Comparison of ENCODE assay signal across 18 mouse cellular contexts in the genomic region with DNA sequence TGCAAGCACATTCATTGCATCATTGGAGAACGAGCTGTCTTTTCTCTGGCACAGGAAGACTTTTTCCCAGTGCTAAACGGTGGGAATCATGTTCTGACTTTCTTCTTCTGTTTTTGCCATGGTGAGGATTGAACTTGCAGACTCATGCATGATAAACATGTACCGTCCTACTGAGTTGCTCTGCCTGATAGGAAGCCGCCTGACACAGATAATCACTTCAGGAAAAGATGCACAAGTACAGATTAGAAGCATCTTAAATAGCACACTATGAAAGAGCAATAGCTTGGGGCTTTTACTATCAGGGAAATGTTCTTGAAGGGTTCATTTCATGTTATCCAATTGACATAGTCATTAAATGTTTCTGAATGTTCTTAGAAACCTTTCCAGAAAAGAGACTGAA.
"Had no signal": no experiment of that assay in that cellular context is flagged by ENCODE, and none has a peak within 500 bp of the region (broad histone marks: within the 10 kb centered on the region; RNA-seq: fewer than 3 reads in every experiment).

No protein-coding gene starts in this region.

- H3K4me1 ChIP-seq: intestine, embryonic 15.5 days; kidney, embryonic 15.5 days; limb, embryonic 12.5 days; limb, embryonic 15.5 days; midbrain, embryonic 10.5 days; midbrain, embryonic 13.5 days had no signal

- H3K4me2 ChIP-seq: intestine, embryonic 15.5 days; kidney, embryonic 15.5 days; limb, embryonic 12.5 days; limb, embryonic 15.5 days; lung, embryonic 14.5 days; midbrain, embryonic 13.5 days had no signal

- H3K27me3 ChIP-seq: intestine, embryonic 15.5 days; kidney, embryonic 15.5 days; limb, embryonic 12.5 days; limb, embryonic 15.5 days; megakaryocyte, embryonic 14.5 days; midbrain, embryonic 13.5 days had no signal

- DNase-seq: kidney, adult 11 months; kidney, adult 8-10 months; kidney, postnatal 10 days; kidney, postnatal 36 days; left cerebral cortex, postnatal 4 days; lung, embryonic 14.5 days; thymus, adult 18-20 months; thymus, postnatal 36 days had no signal

- H3K9ac ChIP-seq: intestine, embryonic 15.5 days; kidney, embryonic 15.5 days; limb, embryonic 12.5 days; limb, embryonic 15.5 days; lung, embryonic 14.5 days; midbrain, embryonic 13.5 days had no signal

- H3K9me3 ChIP-seq: intestine, embryonic 15.5 days; kidney, embryonic 15.5 days; limb, embryonic 12.5 days; limb, embryonic 15.5 days; midbrain, embryonic 10.5 days; midbrain, embryonic 13.5 days had no signal

- H3K4me3 ChIP-seq: intestine, embryonic 15.5 days; kidney, embryonic 15.5 days; limb, embryonic 12.5 days; limb, embryonic 15.5 days; megakaryocyte, embryonic 14.5 days; midbrain, embryonic 10.5 days; midbrain, embryonic 13.5 days had no signal

- ATAC-seq: intestine, embryonic 15.5 days; lung, postnatal 0 days; midbrain, embryonic 13.5 days; midbrain, embryonic 16.5 days had no signal

- H3K36me3 ChIP-seq: intestine, embryonic 15.5 days; kidney, embryonic 15.5 days; limb, embryonic 12.5 days; limb, embryonic 15.5 days; midbrain, embryonic 10.5 days; midbrain, embryonic 13.5 days had no signal

- H3K27ac ChIP-seq: intestine, embryonic 15.5 days; kidney, embryonic 15.5 days; limb, embryonic 12.5 days; limb, embryonic 15.5 days; macrophage; midbrain, embryonic 10.5 days; midbrain, embryonic 13.5 days had no signal
